Mouse (Mus musculus): ENCODE results near the gene Gm1123. TPM values are rescaled to one million over a fixed set of nuclear protein-coding genes. Genes with fewer than 3 reads are reported as not detected.

Gm1123 gene
- polyA plus RNA-seq, 1 experiment from 2014 or later: 0.18 TPM

GRCm38 (mm10) chr9:99001326-99001725, 34.2 kb downstream of the Gm1123 start:
- WGBS: 88% methylated on average over 6 of the region's 6 CpGs
- Histone ChIP-seq H3K36me3 (ENCODE audit: control insufficient read depth, insufficient read depth, low read length) (peaks cover 30% of the 10 kb centered on the region), H3K4me2 (ENCODE audit: low read length) (no peak overlapping the region), H3K9me3 (ENCODE audit: control insufficient read depth, low read length) (no peaks in the 10 kb centered on the region), H3K27me3 (ENCODE audit: control insufficient read depth, insufficient read depth, low read length) (no peaks in the 10 kb centered on the region), H3K4me3 (ENCODE audit: control insufficient read depth in 1 of 2, insufficient read depth in 1 of 2, low read depth in 1 of 2, low read length in 2 of 2) (no peak overlapping the region), H3K9ac (ENCODE audit: low read length) (no peak overlapping the region), H3K27ac (replicated peaks in 1 of 2; ENCODE audit: control insufficient read depth in 1 of 2, insufficient read depth in 1 of 2, low read depth in 2 of 2, low read length in 2 of 2) (no peak overlapping the region), H3K4me1 (ENCODE audit: control insufficient read depth in 2 of 2, insufficient read depth in 2 of 2, low read length in 2 of 2) (peaks cover 3 to 5% of the 10 kb centered on the region in 2 experiments; a peak in 1 of 4 replicates)
- no peak for ATAC-seq (ENCODE audit: insufficient number of reproducible peaks, insufficient read depth, low FRiP score, low read depth)

GRCm38 (mm10) chr9:98999881-99000339, 35.6 kb downstream of the Gm1123 start:
- H3K36me3 ChIP-seq (ENCODE audit: control insufficient read depth, insufficient read depth, low read length): peaks cover 39% of the 10 kb centered on the region
- ATAC-seq (ENCODE audit: insufficient number of reproducible peaks, insufficient read depth, low FRiP score, low read depth): no peak

GRCm38 (mm10) chr9:98994103-98994502, 41.4 kb downstream of the Gm1123 start:
- Histone ChIP-seq H3K4me2 (ENCODE audit: low read length) (no peak overlapping the region), H3K27me3 (ENCODE audit: control insufficient read depth, insufficient read depth, low read length) (no peaks in the 10 kb centered on the region), H3K27ac (replicated peaks in 1 of 2; ENCODE audit: control insufficient read depth in 1 of 2, insufficient read depth in 1 of 2, low read depth in 2 of 2, low read length in 2 of 2) (no peak overlapping the region), H3K36me3 (ENCODE audit: control insufficient read depth, insufficient read depth, low read length) (peaks cover 33% of the 10 kb centered on the region; the same call in 1 of the 2 replicates), H3K4me3 (ENCODE audit: control insufficient read depth in 1 of 2, insufficient read depth in 1 of 2, low read depth in 1 of 2, low read length in 2 of 2) (no peak overlapping the region), H3K9me3 (ENCODE audit: control insufficient read depth, low read length) (no peaks in the 10 kb centered on the region), H3K9ac (ENCODE audit: low read length) (no peak overlapping the region), H3K4me1 (ENCODE audit: control insufficient read depth in 2 of 2, insufficient read depth in 2 of 2, low read length in 2 of 2) (no peaks in the 10 kb centered on the region)
- ATAC-seq (ENCODE audit: insufficient number of reproducible peaks, insufficient read depth, low FRiP score, low read depth): no peak
- WGBS: 94% methylated on average over 4 of the region's 4 CpGs

More at GRCm38 (mm10) chr9:98999881-99000339, 35.6 kb downstream of the Gm1123 start:
- Histone ChIP-seq H3K9me3 (ENCODE audit: control insufficient read depth, low read length) (no peaks in the 10 kb centered on the region), H3K4me2 (ENCODE audit: low read length) (no peak overlapping the region), H3K27me3 (ENCODE audit: control insufficient read depth, insufficient read depth, low read length) (no peaks in the 10 kb centered on the region), H3K27ac (replicated peaks in 1 of 2; ENCODE audit: control insufficient read depth in 1 of 2, insufficient read depth in 1 of 2, low read depth in 2 of 2, low read length in 2 of 2) (no peak overlapping the region), H3K4me1 (ENCODE audit: control insufficient read depth in 2 of 2, insufficient read depth in 2 of 2, low read length in 2 of 2) (peaks cover 3 to 5% of the 10 kb centered on the region in 2 experiments; a peak in 1 of 4 replicates), H3K9ac (ENCODE audit: low read length) (no peak overlapping the region), H3K4me3 (ENCODE audit: control insufficient read depth in 1 of 2, insufficient read depth in 1 of 2, low read depth in 1 of 2, low read length in 2 of 2) (no peak overlapping the region)
- 65% methylated on average over 9 of the region's 9 CpGs for WGBS

GRCm38 (mm10) chr9:98987131-98987530, 48.4 kb downstream of the Gm1123 start:
- peaks cover 11% of the 10 kb centered on the region for H3K27me3 ChIP-seq (ENCODE audit: control insufficient read depth, insufficient read depth, low read length)
- peak overlapping the region; percentile 71 to 81; a peak in 3 of 4 replicates for H3K4me3 ChIP-seq (ENCODE audit: control insufficient read depth in 1 of 2, insufficient read depth in 1 of 2, low read depth in 1 of 2, low read length in 2 of 2)
- WGBS: 42% methylated on average over 9 of the region's 9 CpGs
- H3K36me3 ChIP-seq (ENCODE audit: control insufficient read depth, insufficient read depth, low read length): peaks cover 1% of the 10 kb centered on the region; the same call in 1 of the 2 replicates
- peak overlapping the region; percentile 85 for H3K9ac ChIP-seq (ENCODE audit: low read length)
- H3K9me3 ChIP-seq (ENCODE audit: control insufficient read depth, low read length): no peaks in the 10 kb centered on the region
- no peak overlapping the region for H3K27ac ChIP-seq (replicated peaks in 1 of 2; ENCODE audit: control insufficient read depth in 1 of 2, insufficient read depth in 1 of 2, low read depth in 2 of 2, low read length in 2 of 2)
- H3K4me1 ChIP-seq (ENCODE audit: control insufficient read depth in 2 of 2, insufficient read depth in 2 of 2, low read length in 2 of 2): peaks cover 0 to 6% of the 10 kb centered on the region in 2 experiments; a peak in 2 of 4 replicates
- H3K4me2 ChIP-seq (ENCODE audit: low read length): peak overlapping the region; percentile 89
- ATAC-seq (ENCODE audit: insufficient number of reproducible peaks, insufficient read depth, low FRiP score, low read depth): no peak

- ATAC-seq (ENCODE audit: insufficient number of reproducible peaks, insufficient read depth, low FRiP score, low read depth): no peak
- H3K4me3 ChIP-seq (ENCODE audit: control insufficient read depth in 1 of 2, insufficient read depth in 1 of 2, low read depth in 1 of 2, low read length in 2 of 2): peak overlapping the region; percentile 71 to 81
- peaks cover 15% of the 10 kb centered on the region for H3K27me3 ChIP-seq (ENCODE audit: control insufficient read depth, insufficient read depth, low read length)
- peaks cover 0 to 6% of the 10 kb centered on the region in 2 experiments; a peak in 2 of 4 replicates for H3K4me1 ChIP-seq (ENCODE audit: control insufficient read depth in 2 of 2, insufficient read depth in 2 of 2, low read length in 2 of 2)
- H3K4me2 ChIP-seq (ENCODE audit: low read length): peak overlapping the region; percentile 89
- no peaks in the 10 kb centered on the region for H3K36me3 ChIP-seq (ENCODE audit: control insufficient read depth, insufficient read depth, low read length)
- H3K9me3 ChIP-seq (ENCODE audit: control insufficient read depth, low read length): no peaks in the 10 kb centered on the region
- peak overlapping the region; percentile 85 for H3K9ac ChIP-seq (ENCODE audit: low read length)
- H3K27ac ChIP-seq (replicated peaks in 1 of 2; ENCODE audit: control insufficient read depth in 1 of 2, insufficient read depth in 1 of 2, low read depth in 2 of 2, low read length in 2 of 2): no peak overlapping the region
- WGBS: under 1% methylated on average over 35 of the region's 50 CpGs
These were observed 48.9 kb downstream of the Gm1123 start for GRCm38 (mm10) chr9:98986476-98987096.

GRCm38 (mm10) chr9:98985800-98986475, 49.6 kb downstream of the Gm1123 start, which contains the start of gene Faim:
Gene Faim (plus strand): TSS chr9:98986373.
- peak within 1 kb of the TSS; percentile 12 to 67; a peak in 3 of 4 replicates for H3K27ac ChIP-seq (replicated peaks in 1 of 2; ENCODE audit: control insufficient read depth in 1 of 2, insufficient read depth in 1 of 2, low read depth in 2 of 2, low read length in 2 of 2)
- H3K4me1 ChIP-seq (ENCODE audit: control insufficient read depth in 2 of 2, insufficient read depth in 2 of 2, low read length in 2 of 2): peaks cover 0 to 6% of the 10 kb centered on the region in 2 experiments; a peak in 2 of 4 replicates
- no peaks in the 10 kb centered on the region for H3K36me3 ChIP-seq (ENCODE audit: control insufficient read depth, insufficient read depth, low read length)
- ATAC-seq (ENCODE audit: insufficient number of reproducible peaks, insufficient read depth, low FRiP score, low read depth): peak; percentile 99
- H3K4me2 ChIP-seq (ENCODE audit: low read length): peak within 1 kb of the TSS; percentile 89
- H3K9me3 ChIP-seq (ENCODE audit: control insufficient read depth, low read length): no peaks in the 10 kb centered on the region
- H3K4me3 ChIP-seq (ENCODE audit: control insufficient read depth in 1 of 2, insufficient read depth in 1 of 2, low read depth in 1 of 2, low read length in 2 of 2): peak within 1 kb of the TSS; percentile 71 to 81
- peaks cover 15% of the 10 kb centered on the region for H3K27me3 ChIP-seq (ENCODE audit: control insufficient read depth, insufficient read depth, low read length)
- H3K9ac ChIP-seq (ENCODE audit: low read length): peak within 1 kb of the TSS; percentile 85
- WGBS: 2% methylated on average over 43 of the region's 45 CpGs

- peaks cover 43% of the 10 kb centered on the region for H3K27me3 ChIP-seq (ENCODE audit: control insufficient read depth, insufficient read depth, low read length)
- H3K4me2 ChIP-seq (ENCODE audit: low read length): peak overlapping the region; percentile 48
- WGBS: 5% methylated on average over 29 of the region's 29 CpGs
- H3K4me1 ChIP-seq (ENCODE audit: control insufficient read depth in 2 of 2, insufficient read depth in 2 of 2, low read length in 2 of 2): peaks cover 0 to 4% of the 10 kb centered on the region in 2 experiments; a peak in 2 of 4 replicates
- no peak overlapping the region for H3K27ac ChIP-seq (replicated peaks in 1 of 2; ENCODE audit: control insufficient read depth in 1 of 2, insufficient read depth in 1 of 2, low read depth in 2 of 2, low read length in 2 of 2)
- H3K9ac ChIP-seq (ENCODE audit: low read length): 0 out of 2 replicates have a peak overlapping the region, but pooled peaks have one; percentile 11
- H3K36me3 ChIP-seq (ENCODE audit: control insufficient read depth, insufficient read depth, low read length): no peaks in the 10 kb centered on the region
- no peaks in the 10 kb centered on the region for H3K9me3 ChIP-seq (ENCODE audit: control insufficient read depth, low read length)
- 0 out of 2 replicates have a peak, but pooled peaks have one; percentile 51 for ATAC-seq (ENCODE audit: insufficient number of reproducible peaks, insufficient read depth, low FRiP score, low read depth)
- H3K4me3 ChIP-seq (ENCODE audit: control insufficient read depth in 1 of 2, insufficient read depth in 1 of 2, low read depth in 1 of 2, low read length in 2 of 2): peak overlapping the region; percentile 35 to 38
These were observed 55.8 kb downstream of the Gm1123 start for GRCm38 (mm10) chr9:98979431-98980416.

Measured in heart, embryonic 14.5 days (tissue).